Mouse (Mus musculus) limb, embryonic 13.5 days (tissue): ENCODE data around the gene Capn1. TPM values are rescaled to one million over a fixed set of nuclear protein-coding genes. Genes with fewer than 3 reads are reported as not detected.

Source experiments
- ATAC-seq: fragments of 200-750 bp; cut with Nextera tagmentation; 2 replicates; pipeline ENCODE4 v1.8.0; 2017; ENCODE audit warnings: low read depth, moderate number of reproducible peaks, moderate TSS enrichment; ENCODE audit not compliant: low FRiP score
- H3K27ac ChIP-seq: fragments of 300-500 bp; sonication (generic); 2 replicates; pipeline ENCODE4 v1.5.1; 2015; ENCODE audit warnings: inconsistent platforms, mild to moderate bottlenecking, moderate library complexity
- H3K27me3 ChIP-seq: fragments of 300-500 bp; sonication (generic); 2 replicates; pipeline ENCODE4 v1.6.1; 2015; ENCODE audit warnings: mild to moderate bottlenecking, inconsistent platforms
- H3K36me3 ChIP-seq: fragments of 300-500 bp; sonication (generic); 2 replicates; pipeline ENCODE4 v1.6.1; 2015; ENCODE audit warnings: inconsistent platforms, mild to moderate bottlenecking, moderate library complexity
- H3K4me1 ChIP-seq: fragments of 300-500 bp; sonication (generic); 2 replicates; pipeline ENCODE4 v1.6.1; 2015; ENCODE audit warnings: inconsistent platforms
- H3K4me2 ChIP-seq: fragments of 300-500 bp; sonication (generic); replicated peaks from 2 replicates; pipeline ENCODE4 v1.6.1; 2015; ENCODE audit warnings: inconsistent platforms, mild to moderate bottlenecking, moderate library complexity
- H3K4me3 ChIP-seq: fragments of 300-500 bp; sonication (generic); 2 replicates; pipeline ENCODE4 v1.5.1; 2015; ENCODE audit warnings: moderate library complexity, mild to moderate bottlenecking, inconsistent platforms
- H3K9ac ChIP-seq: fragments of 300-500 bp; sonication (generic); 2 replicates; pipeline ENCODE4 v1.6.1; 2015; ENCODE audit warnings: mild to moderate bottlenecking, inconsistent platforms
- H3K9me3 ChIP-seq: fragments of 300-500 bp; sonication (generic); 2 replicates; pipeline ENCODE4 v1.6.1; 2016; ENCODE audit warnings: inconsistent platforms
- WGBS: fragments of 180-500 bp; shearing (Covaris S2); methylation state at CpG from one replicate; pipeline ENCODE4 v1.1.7; 2015; 5-methylcytosine and 5-hydroxymethylcytosine counted together
- polyA plus RNA-seq: library from polyadenylated mRNA; unstranded; fragments of >200 nt; fragmentation: Nextera tagmentation; extraction: Ambion mirVana; gene quantifications from 2 replicates; pipeline ENCODE4 v1.2.1, GENCODE M21; 2015

Capn1 gene
- polyA plus RNA-seq, 1 experiment from 2014 or later: 8.0 TPM

- no peak; the same call in 1 of the 2 replicates for ATAC-seq
- Histone ChIP-seq H3K4me2 (no peak overlapping the region), H3K9ac (no peak overlapping the region), H3K27me3 (no peaks in the 10 kb centered on the region), H3K36me3 (peaks cover 85% of the 10 kb centered on the region), H3K9me3 (no peaks in the 10 kb centered on the region), H3K4me3 (no peak overlapping the region), H3K4me1 (peaks cover 9% of the 10 kb centered on the region; the same call in 1 of the 2 replicates), H3K27ac (no peak overlapping the region)
- 85% methylated on average over 28 of the region's 28 CpGs for WGBS
Measured at GRCm38 (mm10) chr19:5955704-5956670, 59.7 kb downstream of the Capn1 start.

GRCm38 (mm10) chr19:5954936-5955335, 60.8 kb downstream of the Capn1 start:
- Histone ChIP-seq H3K36me3 (peaks cover 93% of the 10 kb centered on the region), H3K4me2 (no peak overlapping the region), H3K27ac (no peak overlapping the region), H3K4me1 (peaks cover 7% of the 10 kb centered on the region; the same call in 1 of the 2 replicates), H3K4me3 (no peak overlapping the region), H3K9ac (no peak overlapping the region), H3K27me3 (no peaks in the 10 kb centered on the region), H3K9me3 (no peaks in the 10 kb centered on the region)
- no peak for ATAC-seq
- whole genome bisulfite sequencing: 87% methylated on average over 10 of the region's 10 CpGs

- Histone ChIP-seq H3K27me3 (no peaks in the 10 kb centered on the region), H3K9ac (peak overlapping the region; percentile 19; the same call in 1 of the 2 replicates), H3K36me3 (peaks cover 92% of the 10 kb centered on the region), H3K4me2 (no peak overlapping the region), H3K4me3 (no peak overlapping the region), H3K4me1 (peaks cover 7% of the 10 kb centered on the region; the same call in 1 of the 2 replicates), H3K27ac (no peak overlapping the region), H3K9me3 (no peaks in the 10 kb centered on the region)
- WGBS: 70% methylated on average over 22 of the region's 22 CpGs
- ATAC-seq: no peak
Measured at GRCm38 (mm10) chr19:5954031-5954710, 61.5 kb downstream of the Capn1 start.

GRCm38 (mm10) chr19:5953201-5953770, 62.4 kb downstream of the Capn1 start:
- no peak overlapping the region for H3K9ac ChIP-seq
- H3K9me3 ChIP-seq: no peaks in the 10 kb centered on the region
- no peak for ATAC-seq
- H3K36me3 ChIP-seq: peaks cover 92% of the 10 kb centered on the region
- H3K27ac ChIP-seq: no peak overlapping the region
- no peaks in the 10 kb centered on the region for H3K27me3 ChIP-seq
- H3K4me2 ChIP-seq: no peak overlapping the region
- H3K4me3 ChIP-seq: no peak overlapping the region
- whole genome bisulfite sequencing: 90% methylated on average over 19 of the region's 19 CpGs
- peaks cover 7% of the 10 kb centered on the region; the same call in 1 of the 2 replicates for H3K4me1 ChIP-seq

GRCm38 (mm10) chr19:5952071-5952691, 63.5 kb downstream of the Capn1 start:
- H3K27me3 ChIP-seq: no peaks in the 10 kb centered on the region
- H3K9ac ChIP-seq: no peak overlapping the region
- H3K4me3 ChIP-seq: no peak overlapping the region
- H3K27ac ChIP-seq: no peak overlapping the region
- no peak overlapping the region for H3K4me2 ChIP-seq
- H3K9me3 ChIP-seq: no peaks in the 10 kb centered on the region
- H3K36me3 ChIP-seq: peaks cover 93% of the 10 kb centered on the region
- H3K4me1 ChIP-seq: peaks cover 7% of the 10 kb centered on the region; the same call in 1 of the 2 replicates
- ATAC-seq: no peak
- 73% methylated on average over 13 of the region's 13 CpGs for WGBS

- H3K4me3 ChIP-seq: no peak overlapping the region
- WGBS: 88% methylated on average over 16 of the region's 16 CpGs
- no peaks in the 10 kb centered on the region for H3K9me3 ChIP-seq
- H3K4me2 ChIP-seq: no peak overlapping the region
- no peaks in the 10 kb centered on the region for H3K27me3 ChIP-seq
- peaks cover 7% of the 10 kb centered on the region; the same call in 1 of the 2 replicates for H3K4me1 ChIP-seq
- peaks cover 93% of the 10 kb centered on the region for H3K36me3 ChIP-seq
- H3K27ac ChIP-seq: no peak overlapping the region
- ATAC-seq: no peak
- H3K9ac ChIP-seq: no peak overlapping the region
Measured at GRCm38 (mm10) chr19:5951631-5952030, 64.1 kb downstream of the Capn1 start.

- H3K4me2 ChIP-seq: no peak overlapping the region
Measured at GRCm38 (mm10) chr19:5950218-5950617, 65.5 kb downstream of the Capn1 start.

GRCm38 (mm10) chr19:5945891-5946290, 69.8 kb downstream of the Capn1 start:
- no peak overlapping the region; the same call in 1 of the 2 replicates for H3K27ac ChIP-seq

More at GRCm38 (mm10) chr19:5950218-5950617, 65.5 kb downstream of the Capn1 start:
- 95% methylated on average over 11 of the region's 11 CpGs for WGBS
- no peak for ATAC-seq
- Histone ChIP-seq H3K4me3 (no peak overlapping the region), H3K4me1 (peaks cover 1% of the 10 kb centered on the region; the same call in 1 of the 2 replicates), H3K9me3 (no peaks in the 10 kb centered on the region), H3K9ac (no peak overlapping the region), H3K36me3 (peaks cover 96% of the 10 kb centered on the region), H3K27ac (no peak overlapping the region), H3K27me3 (no peaks in the 10 kb centered on the region)

GRCm38 (mm10) chr19:5945027-5945426, 70.7 kb downstream of the Capn1 start:
- Histone ChIP-seq H3K4me3 (no peak overlapping the region), H3K27me3 (no peaks in the 10 kb centered on the region), H3K4me1 (peaks cover 7% of the 10 kb centered on the region; the same call in 1 of the 2 replicates), H3K36me3 (peaks cover 95% of the 10 kb centered on the region), H3K27ac (no peak overlapping the region), H3K4me2 (no peak overlapping the region), H3K9ac (no peak overlapping the region), H3K9me3 (no peaks in the 10 kb centered on the region)
- WGBS: 73% methylated on average over 7 of the region's 7 CpGs
- ATAC-seq: no peak

More at GRCm38 (mm10) chr19:5945891-5946290, 69.8 kb downstream of the Capn1 start:
- Histone ChIP-seq H3K9ac (no peak overlapping the region), H3K4me2 (no peak overlapping the region), H3K27me3 (no peaks in the 10 kb centered on the region), H3K4me3 (no peak overlapping the region), H3K4me1 (peaks cover 5% of the 10 kb centered on the region; the same call in 1 of the 2 replicates), H3K36me3 (peaks cover 95% of the 10 kb centered on the region), H3K9me3 (no peaks in the 10 kb centered on the region)
- no peak for ATAC-seq
- 82% methylated on average over 8 of the region's 8 CpGs for WGBS

GRCm38 (mm10) chr19:5944145-5944544, 71.6 kb downstream of the Capn1 start:
- ATAC-seq: no peak
- no peak overlapping the region for H3K4me3 ChIP-seq
- WGBS: 75% methylated on average over 8 of the region's 8 CpGs
- peaks cover 11% of the 10 kb centered on the region for H3K4me1 ChIP-seq
- H3K4me2 ChIP-seq: no peak overlapping the region
- H3K27me3 ChIP-seq: no peaks in the 10 kb centered on the region
- H3K36me3 ChIP-seq: peaks cover 96% of the 10 kb centered on the region
- no peak overlapping the region; the same call in 1 of the 2 replicates for H3K9ac ChIP-seq
- H3K9me3 ChIP-seq: no peaks in the 10 kb centered on the region
- no peak overlapping the region for H3K27ac ChIP-seq

- no peak overlapping the region for H3K4me2 ChIP-seq
- no peaks in the 10 kb centered on the region for H3K9me3 ChIP-seq
- ATAC-seq: no peak
- no peak overlapping the region for H3K9ac ChIP-seq
- H3K4me1 ChIP-seq: peaks cover 11% of the 10 kb centered on the region
- no peaks in the 10 kb centered on the region for H3K27me3 ChIP-seq
- no peak overlapping the region for H3K27ac ChIP-seq
- H3K4me3 ChIP-seq: no peak overlapping the region
- WGBS: 90% methylated on average over 15 of the region's 15 CpGs
- H3K36me3 ChIP-seq: peaks cover 89% of the 10 kb centered on the region
Measured at GRCm38 (mm10) chr19:5943404-5943803, 72.3 kb downstream of the Capn1 start.
